ENCODE assay signal across 9 mouse cellular contexts in genomic region chr19:44988831-44989566, GRCm38 (mm10). TPM values are rescaled to one million over a fixed set of nuclear protein-coding genes. Genes with fewer than 3 reads are reported as not detected.
DNase-seq lines count a peak whose midpoint lies in the region; ATAC-seq lines count a peak whose summit lies in the region.
"Had no signal": no experiment of that assay in that cellular context is flagged by ENCODE, and none has a peak within 500 bp of the region (broad histone marks: within the 10 kb centered on the region; RNA-seq: fewer than 3 reads in every experiment).

Gene Sema4g, plus strand, starts transcription at chr19:44989101.

- DNase-seq in frontal cortex, adult 2 months (ENCODE audit: extremely low spot score in 1 of 2, low spot score in 1 of 2) = peak in 1 of 2 experiments; percentile 23
- DNase-seq in frontal cortex, postnatal 25 days (ENCODE audit: low spot score in 2 of 2) = no peak
- DNase-seq in MN1 (ENCODE audit: low spot score) = peak; percentile 22
- DNase-seq in embryo, embryonic 9.5 days (ENCODE audit: extremely low spot score) = peak; percentile 78
- peak; percentile 63 for DNase-seq in hindbrain, embryonic 10.5 days (ENCODE audit: low spot score)
- DNase-seq in left cerebral cortex, adult 8-10 months (ENCODE audit: low spot score in 2 of 2) = no peak
- DNase-seq in thymus, postnatal 36 days = peak; percentile 52 to 58

- H3K27ac ChIP-seq in hindbrain, embryonic 10.5 days = peak within 1 kb of the TSS; percentile 88
- H3K27ac ChIP-seq in midbrain, embryonic 12.5 days (replicated peaks) = peak within 1 kb of the TSS; percentile 66

- under 1% methylated on average over 53 of the region's 58 CpGs for WGBS in hindbrain, embryonic 10.5 days
- under 1% methylated on average over 52 of the region's 58 CpGs for WGBS in midbrain, embryonic 12.5 days

- H3K4me3 ChIP-seq in hindbrain, embryonic 10.5 days = peak within 1 kb of the TSS; percentile 80
- peak within 1 kb of the TSS; percentile 70 for H3K4me3 ChIP-seq in midbrain, embryonic 12.5 days

- peak within 1 kb of the TSS; percentile 81 for H3K9ac ChIP-seq in midbrain, embryonic 12.5 days (replicated peaks)

- peak; percentile 85 for ATAC-seq in midbrain, embryonic 12.5 days (ENCODE audit: low FRiP score, low read depth)

- peaks cover 3% of the 10 kb centered on the region; the same call in 1 of the 2 replicates for H3K36me3 ChIP-seq in hindbrain, embryonic 10.5 days
- H3K36me3 ChIP-seq in midbrain, embryonic 12.5 days = peaks cover 12% of the 10 kb centered on the region

- peaks cover 32% of the 10 kb centered on the region for H3K27me3 ChIP-seq in hindbrain, embryonic 10.5 days (ENCODE audit: insufficient read depth, poor library complexity, severe bottlenecking)
- H3K27me3 ChIP-seq in midbrain, embryonic 12.5 days = peaks cover 23% of the 10 kb centered on the region; the same call in 1 of the 2 replicates

- H3K9me3 ChIP-seq in hindbrain, embryonic 10.5 days = no peaks in the 10 kb centered on the region
- H3K9me3 ChIP-seq in midbrain, embryonic 12.5 days = no peaks in the 10 kb centered on the region

- peaks cover 49% of the 10 kb centered on the region for H3K4me1 ChIP-seq in hindbrain, embryonic 10.5 days (replicated peaks)
- peaks cover 31% of the 10 kb centered on the region for H3K4me1 ChIP-seq in midbrain, embryonic 12.5 days

- H3K4me2 ChIP-seq in midbrain, embryonic 12.5 days (replicated peaks) = peak within 1 kb of the TSS; percentile 83

RNA-seq across cellular contexts. Expression of gene Sema4g, which starts in this region (rescaled TPM):
- polyA plus RNA-seq in frontal cortex, adult 2 months (2012; rRNA removed) = 52.4 and 53.9 TPM in 2 replicates
- 3.6 and 5.9 TPM in 2 replicates for polyA plus RNA-seq in hindbrain, embryonic 10.5 days (2016; fragmentation: Nextera tagmentation; extraction: Ambion mirVana)
- 10 to 100 TPM; 16.9 to 22.5 (median 20.0) TPM for total RNA-seq in left cerebral cortex, adult 8-10 months (2022)
- 8.8 TPM in 2 replicates for polyA plus RNA-seq in midbrain, embryonic 12.5 days (2016; fragmentation: Nextera tagmentation; extraction: Ambion mirVana)
- total RNA-seq: neutrophil, adult 5-6 weeks had no signal

Comparison
In these comparisons a context has a peak if more than half of its experiments do, and no peak if none do; other contexts are left out.
1. DNase-seq: peak in MN1 (single experiment), embryo, embryonic 9.5 days (single experiment), hindbrain, embryonic 10.5 days (single experiment) and thymus, postnatal 36 days (2 of 2); none in frontal cortex, postnatal 25 days (0 of 2) and left cerebral cortex, adult 8-10 months (0 of 2).